Mouse (Mus musculus) kidney, embryonic 14.5 days (tissue): ENCODE results near the gene Ctsd. TPM values are rescaled to one million over a fixed set of nuclear protein-coding genes. Genes with fewer than 3 reads are reported as not detected.
"Not testable (repeated sequence)": the region's sequence is repeated elsewhere in the genome, so short reads cannot be mapped to it uniquely, and the experiment has no call there.

Experiments
- ATAC-seq: fragments of 200-750 bp; cut with Nextera tagmentation; 2 replicates; pipeline ENCODE4 v1.8.0; 2017; ENCODE audit warnings: moderate number of reproducible peaks, mild to moderate bottlenecking, moderate TSS enrichment, moderate library complexity; ENCODE audit not compliant: low FRiP score, low TSS enrichment
- H3K27ac ChIP-seq: fragments of 300-500 bp; sonication (generic); 2 replicates; pipeline ENCODE4 v1.5.1; 2014; ENCODE audit warnings: low read depth, mild to moderate bottlenecking, low read length, moderate library complexity, mixed read lengths
- H3K27me3 ChIP-seq: fragments of 300-500 bp; sonication (generic); 2 replicates; pipeline ENCODE4 v1.6.1; 2014; ENCODE audit warnings: mild to moderate bottlenecking, low read length; ENCODE audit not compliant: control insufficient read depth, insufficient read depth
- H3K36me3 ChIP-seq: fragments of 300-500 bp; sonication (generic); 2 replicates; pipeline ENCODE4 v1.6.1; 2014; ENCODE audit warnings: low read length, mixed read lengths; ENCODE audit not compliant: control insufficient read depth, insufficient read depth
- H3K4me1 ChIP-seq: fragments of 300-500 bp; sonication (generic); 2 replicates; pipeline ENCODE4 v1.6.1; 2014; ENCODE audit warnings: low read length, mixed read lengths; ENCODE audit not compliant: control insufficient read depth, insufficient read depth
- H3K4me2 ChIP-seq: fragments of 300-500 bp; sonication (generic); replicated peaks from 2 replicates; pipeline ENCODE4 v1.6.1; 2014; ENCODE audit warnings: low read depth, mild to moderate bottlenecking, low read length
- H3K4me3 ChIP-seq: fragments of 300-500 bp; sonication (generic); 2 replicates; pipeline ENCODE4 v1.5.1; 2014; ENCODE audit warnings: mild to moderate bottlenecking, low read length
- H3K9ac ChIP-seq: fragments of 300-500 bp; sonication (generic); 2 replicates; pipeline ENCODE4 v1.6.1; 2014; ENCODE audit warnings: low read depth, mild to moderate bottlenecking, low read length, moderate library complexity
- H3K9me3 ChIP-seq: fragments of 300-500 bp; sonication (generic); 2 replicates; pipeline ENCODE4 v1.6.1; 2016; ENCODE audit warnings: low read length; ENCODE audit not compliant: control insufficient read depth
- WGBS: fragments of 180-500 bp; shearing (Covaris S2); extraction: QIAGEN DNeasy Blood & Tissue Kit; methylation state at CpG from one replicate; pipeline ENCODE4 v1.1.7; 2014; 5-methylcytosine and 5-hydroxymethylcytosine counted together
- polyA plus RNA-seq: library from polyadenylated mRNA; unstranded; fragments of >200 nt; fragmentation: Nextera tagmentation; extraction: Ambion mirVana; gene quantifications from 2 replicates; pipeline ENCODE4 v1.2.1, GENCODE M21; 2014

Ctsd gene
- polyA plus RNA-seq, 1 experiment from 2014 or later: 260 TPM

GRCm38 (mm10) chr7:142347542-142347941 lies 40.3 kb downstream of the Ctsd start:
- WGBS: 54% methylated on average over 4 of the region's 4 CpGs
- Histone ChIP-seq H3K27ac (no peak overlapping the region), H3K9ac (no peak overlapping the region), H3K9me3 (no peaks in the 10 kb centered on the region), H3K4me1 (peaks cover 6% of the 10 kb centered on the region; the same call in 1 of the 2 replicates), H3K4me3 (no peak overlapping the region), H3K36me3 (no peaks in the 10 kb centered on the region), H3K4me2 (no peak overlapping the region), H3K27me3 (no peaks in the 10 kb centered on the region)
- ATAC-seq: no peak

- H3K4me1 ChIP-seq: peaks cover 14% of the 10 kb centered on the region
- H3K4me3 ChIP-seq: no peak overlapping the region
- H3K4me2 ChIP-seq: no peak overlapping the region
- WGBS: 63% methylated on average over 3 of the region's 3 CpGs
- no peak overlapping the region for H3K9ac ChIP-seq
- no peak overlapping the region for H3K27ac ChIP-seq
- no peaks in the 10 kb centered on the region for H3K27me3 ChIP-seq
- ATAC-seq: no peak
- H3K9me3 ChIP-seq: no peaks in the 10 kb centered on the region
- H3K36me3 ChIP-seq: no peaks in the 10 kb centered on the region
Observed at GRCm38 (mm10) chr7:142342247-142342640, 45.6 kb downstream of the Ctsd start.

GRCm38 (mm10) chr7:142341564-142342246 lies 46.1 kb downstream of the Ctsd start:
- Histone ChIP-seq H3K36me3 (no peaks in the 10 kb centered on the region), H3K4me1 (peaks cover 14% of the 10 kb centered on the region), H3K27me3 (no peaks in the 10 kb centered on the region), H3K4me3 (no peak overlapping the region), H3K4me2 (no peak overlapping the region), H3K9me3 (no peaks in the 10 kb centered on the region), H3K27ac (no peak overlapping the region), H3K9ac (no peak overlapping the region)
- WGBS: 64% methylated on average over 10 of the region's 10 CpGs
- 0 out of 2 replicates have a peak, but pooled peaks have one; percentile 43 for ATAC-seq

GRCm38 (mm10) chr7:142340269-142340970 lies 47.4 kb downstream of the Ctsd start:
- no peak overlapping the region for H3K4me2 ChIP-seq
- H3K9ac ChIP-seq: no peak overlapping the region
- H3K4me1 ChIP-seq: peaks cover 14% of the 10 kb centered on the region
- no peak overlapping the region for H3K27ac ChIP-seq
- peak; percentile 61; the same call in 1 of the 2 replicates for ATAC-seq
- H3K36me3 ChIP-seq: no peaks in the 10 kb centered on the region
- WGBS: 43% methylated on average over 10 of the region's 10 CpGs
- no peaks in the 10 kb centered on the region for H3K27me3 ChIP-seq
- no peaks in the 10 kb centered on the region for H3K9me3 ChIP-seq
- H3K4me3 ChIP-seq: no peak overlapping the region

- 84% methylated on average over 8 of the region's 8 CpGs for WGBS
- ATAC-seq: no peak
- H3K4me2 ChIP-seq: no peak overlapping the region
Observed at GRCm38 (mm10) chr7:142335151-142335550, 52.7 kb downstream of the Ctsd start.

GRCm38 (mm10) chr7:142334246-142334645 lies 53.6 kb downstream of the Ctsd start:
- H3K36me3 ChIP-seq: no peaks in the 10 kb centered on the region
- H3K4me2 ChIP-seq: no peak overlapping the region
- peaks cover 15% of the 10 kb centered on the region for H3K4me1 ChIP-seq
- H3K9ac ChIP-seq: no peak overlapping the region
- peak; percentile 88 for ATAC-seq
- 2% methylated on average over 3 of the region's 3 CpGs for WGBS
- H3K27me3 ChIP-seq: no peaks in the 10 kb centered on the region
- no peak overlapping the region for H3K4me3 ChIP-seq
- H3K27ac ChIP-seq: no peak overlapping the region
- no peaks in the 10 kb centered on the region for H3K9me3 ChIP-seq

More at GRCm38 (mm10) chr7:142335151-142335550, 52.7 kb downstream of the Ctsd start:
- no peaks in the 10 kb centered on the region for H3K9me3 ChIP-seq
- no peak overlapping the region for H3K4me3 ChIP-seq
- H3K9ac ChIP-seq: no peak overlapping the region
- no peaks in the 10 kb centered on the region for H3K27me3 ChIP-seq
- H3K4me1 ChIP-seq: peaks cover 8% of the 10 kb centered on the region
- no peaks in the 10 kb centered on the region for H3K36me3 ChIP-seq
- no peak overlapping the region for H3K27ac ChIP-seq

GRCm38 (mm10) chr7:142332741-142333140 lies 55.1 kb downstream of the Ctsd start:
- not testable (repeated sequence) for H3K4me2 ChIP-seq, H3K9me3 ChIP-seq, H3K4me3 ChIP-seq, H3K36me3 ChIP-seq, H3K27me3 ChIP-seq, H3K9ac ChIP-seq, ATAC-seq, H3K27ac ChIP-seq
- H3K4me1 ChIP-seq: peaks cover 18% of the 10 kb centered on the region
- WGBS: 83% methylated on average over 2 of the region's 9 CpGs

GRCm38 (mm10) chr7:142331281-142331680 lies 56.6 kb downstream of the Ctsd start:
- Histone ChIP-seq H3K9me3 (no peaks in the 10 kb centered on the region), H3K27ac (no peak overlapping the region), H3K4me1 (peaks cover 18% of the 10 kb centered on the region), H3K27me3 (no peaks in the 10 kb centered on the region), H3K36me3 (no peaks in the 10 kb centered on the region), H3K4me3 (no peak overlapping the region), H3K4me2 (no peak overlapping the region), H3K9ac (no peak overlapping the region)
- no peak for ATAC-seq
- 79% methylated on average over 4 of the region's 4 CpGs for WGBS

- Histone ChIP-seq H3K27me3 (no peaks in the 10 kb centered on the region), H3K27ac (0 out of 2 replicates have a peak overlapping the region, but pooled peaks have one; percentile 9), H3K4me2 (no peak overlapping the region), H3K4me1 (peaks cover 18% of the 10 kb centered on the region), H3K36me3 (no peaks in the 10 kb centered on the region), H3K4me3 (no peak overlapping the region), H3K9me3 (no peaks in the 10 kb centered on the region), H3K9ac (no peak overlapping the region)
- peak; percentile 66 for ATAC-seq
- 35% methylated on average over 9 of the region's 9 CpGs for WGBS
Observed at GRCm38 (mm10) chr7:142330271-142330724, 57.5 kb downstream of the Ctsd start.
